Mouse (Mus musculus): ENCODE data around the gene Wdr20rt.
"Not testable (repeated sequence)": the region's sequence is repeated elsewhere in the genome, so short reads cannot be mapped to it uniquely, and the experiment has no call there.

Gene Wdr20rt

DNA sequence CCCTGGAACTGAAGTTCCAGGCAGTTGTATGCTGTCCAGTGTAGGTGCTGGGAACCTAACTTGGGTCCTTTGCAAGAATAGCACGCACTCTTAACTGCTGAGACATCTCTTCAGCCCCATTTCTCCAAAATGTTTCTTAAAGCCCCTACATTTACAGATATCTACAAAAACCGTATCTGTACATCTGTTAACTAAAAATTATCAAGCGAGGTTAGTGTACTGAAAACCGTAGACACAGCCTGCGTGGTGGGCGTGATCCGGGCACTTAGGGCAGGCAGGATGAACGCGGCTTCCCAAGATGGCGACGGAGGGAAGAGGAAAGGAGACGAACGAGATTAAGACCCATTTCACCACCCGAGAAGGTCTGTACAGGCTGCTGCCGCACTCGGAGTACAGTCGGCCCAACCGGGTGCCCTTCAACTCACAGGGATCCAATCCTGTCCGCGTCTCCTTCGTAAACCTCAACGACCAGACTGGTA is at the start of gene Wdr20rt:
TSS of gene Wdr20rt (plus strand) at position 51 of the 479 bp plus-strand sequence.
- no peak for DNase-seq

DNA sequence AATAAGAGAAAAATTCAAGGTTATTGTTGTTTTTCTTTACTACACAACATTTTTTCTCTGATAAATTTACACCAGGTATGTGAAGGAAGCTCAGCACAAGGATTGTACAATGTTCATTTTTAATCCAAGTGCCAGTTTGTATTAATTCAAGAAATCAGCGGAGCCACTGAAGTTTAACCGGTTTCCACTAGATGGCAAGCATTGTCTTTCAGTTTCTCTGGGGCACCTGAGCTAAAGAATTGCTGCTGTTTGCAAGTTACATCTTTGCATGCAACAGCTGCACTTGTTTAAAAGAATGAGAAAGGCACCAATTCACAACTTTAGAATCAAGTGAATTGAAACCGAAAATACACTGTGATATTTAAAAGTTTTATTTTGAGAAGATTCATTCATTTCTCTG is 38.0 kb upstream of the Wdr20rt start:
- no peak for DNase-seq

DNA sequence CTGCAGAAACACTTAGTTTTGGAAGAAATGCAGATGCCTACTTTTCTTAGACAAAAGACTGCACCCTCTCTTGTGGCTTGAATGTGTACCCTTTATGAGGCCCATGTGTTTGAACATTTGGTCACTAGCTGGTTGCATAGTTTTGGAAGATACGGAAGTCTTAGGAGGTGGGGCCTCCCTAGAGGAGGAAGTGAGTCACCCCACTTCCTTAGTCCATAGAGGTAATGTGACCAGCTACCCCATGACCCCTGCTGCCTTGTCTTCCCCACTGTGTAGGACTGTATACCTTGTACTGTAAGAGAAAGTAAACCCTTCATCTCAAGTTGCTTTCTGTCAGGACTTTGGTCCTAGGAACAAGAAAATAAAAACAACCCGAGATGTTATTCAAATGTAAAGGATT is 36.1 kb upstream of the Wdr20rt start:
- no peak for DNase-seq

DNA sequence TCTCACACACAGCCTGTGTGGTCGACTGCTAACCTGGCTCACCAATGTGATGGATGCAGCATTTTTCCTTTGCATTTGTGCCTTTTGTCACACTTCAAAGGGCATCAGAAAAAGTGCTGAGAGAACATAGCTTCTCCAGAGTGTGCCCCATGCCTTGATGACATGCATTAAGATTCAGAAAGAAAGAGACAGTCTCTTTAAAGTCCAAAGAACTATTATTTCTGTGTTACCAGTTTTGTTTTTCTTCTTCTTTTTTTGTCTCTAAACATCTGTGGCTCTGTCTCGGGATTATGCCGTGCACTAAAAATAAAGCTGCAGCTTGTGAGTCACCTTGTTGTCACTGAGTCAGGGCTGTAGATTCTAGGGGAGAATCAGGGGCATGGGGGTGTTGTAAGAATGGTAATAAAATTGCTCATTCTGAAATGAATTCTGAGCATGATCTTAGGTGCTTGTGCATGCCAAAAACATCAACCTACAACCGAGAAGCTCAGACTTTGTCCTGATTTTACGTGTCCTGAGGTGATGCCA is 31.2 kb upstream of the Wdr20rt start:
- DNase-seq, result no peak

DNA sequence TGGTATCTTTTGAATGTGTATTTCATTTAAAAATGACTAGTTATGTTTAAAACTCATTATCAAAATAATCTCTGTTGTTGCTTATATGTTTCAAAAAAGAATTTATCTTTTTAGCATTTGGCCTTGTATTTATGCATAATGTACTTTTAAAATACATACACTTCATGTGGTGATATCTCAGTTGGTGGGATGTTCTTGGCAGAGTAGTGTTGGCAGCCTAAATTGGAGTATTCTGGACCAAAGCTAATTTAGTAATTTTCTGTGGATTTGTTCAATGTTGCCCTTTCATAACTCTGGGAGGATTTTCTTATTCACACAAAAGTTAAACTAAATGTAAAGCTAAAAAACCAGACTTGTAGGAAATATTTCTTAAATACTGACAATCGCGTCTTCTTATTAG is 23.5 kb upstream of the Wdr20rt start:
- no peak for DNase-seq

DNA sequence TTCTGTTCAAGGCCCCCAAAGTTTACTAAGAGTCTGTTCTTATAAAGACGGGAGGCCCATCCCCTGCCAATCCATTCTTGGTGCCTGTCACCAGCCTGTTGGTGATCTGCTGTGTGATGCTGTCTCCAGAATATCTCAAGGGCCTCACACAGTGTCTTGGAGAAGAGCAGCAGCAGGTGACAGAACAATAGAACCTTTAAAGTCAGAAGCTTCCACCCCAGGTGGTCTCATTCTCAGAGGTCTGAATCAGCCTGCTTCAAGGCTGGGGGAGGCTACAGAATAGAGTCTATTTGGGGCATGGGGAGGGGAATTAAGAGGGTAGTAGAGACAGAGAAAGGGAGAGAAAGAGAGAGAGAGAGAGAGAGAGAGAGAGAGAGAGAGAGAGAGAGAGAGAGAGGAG is 18.9 kb upstream of the Wdr20rt start:
- DNase-seq, result no peak

DNA sequence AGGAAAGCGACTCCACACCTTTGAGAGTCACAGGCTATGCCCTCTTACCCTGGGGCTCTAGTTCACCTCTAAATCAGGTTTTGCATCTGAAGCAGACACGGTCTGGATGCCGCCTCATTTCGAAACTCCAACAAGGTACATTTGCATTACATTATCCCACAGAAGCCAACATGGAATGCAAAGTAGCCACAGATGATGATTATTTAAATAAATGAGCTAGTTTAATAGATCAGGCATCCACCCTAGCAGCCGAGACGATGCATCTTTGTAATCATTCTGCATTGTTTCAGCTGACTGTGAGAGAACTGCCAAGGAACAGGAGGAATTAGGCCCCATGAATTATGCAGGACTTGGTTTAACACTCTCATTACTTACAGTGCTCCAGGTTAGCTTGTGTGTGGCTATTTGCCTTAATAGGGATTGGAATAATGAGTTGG is 8.9 kb upstream of the Wdr20rt start:
- no peak for DNase-seq

DNA sequence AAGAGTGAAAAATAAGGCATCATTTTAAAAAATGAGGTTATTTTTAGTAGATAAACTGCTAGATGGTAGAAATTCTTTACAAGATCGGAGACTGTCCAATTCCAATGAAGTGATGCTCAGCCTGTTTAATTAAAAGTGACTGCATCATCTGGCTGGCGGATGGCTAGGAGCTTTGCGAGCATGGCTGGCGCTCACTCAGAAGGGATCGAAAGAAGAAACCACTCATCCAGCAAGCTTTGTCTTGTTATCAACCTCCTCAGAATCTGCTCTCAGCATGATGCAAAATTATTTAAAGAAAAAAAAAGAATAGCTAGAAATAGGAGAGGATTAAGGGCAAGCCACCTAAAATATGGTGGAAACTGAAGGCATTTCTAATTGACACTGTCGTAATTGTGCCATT is 3.3 kb downstream of the Wdr20rt start:
- no peak for DNase-seq

DNA sequence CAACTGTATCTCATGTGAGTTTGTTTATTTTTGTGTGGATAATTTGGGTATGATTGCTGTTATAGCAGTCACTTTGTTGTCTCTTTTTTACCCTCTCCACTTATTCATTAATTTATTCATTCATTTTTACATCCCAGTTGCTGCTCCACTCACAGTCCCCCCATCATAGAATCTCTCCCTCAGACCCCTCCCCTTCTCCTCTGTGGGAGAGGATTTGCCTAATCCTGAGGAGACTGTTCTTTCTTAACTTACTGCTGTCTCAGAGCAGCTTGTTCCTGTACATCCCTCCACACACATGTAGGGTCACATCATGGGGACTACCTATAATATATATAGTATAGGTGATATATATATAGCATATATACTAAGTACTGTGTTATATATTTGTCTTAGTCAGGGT is 3.7 kb downstream of the Wdr20rt start:
- DNase-seq, result no peak

DNA sequence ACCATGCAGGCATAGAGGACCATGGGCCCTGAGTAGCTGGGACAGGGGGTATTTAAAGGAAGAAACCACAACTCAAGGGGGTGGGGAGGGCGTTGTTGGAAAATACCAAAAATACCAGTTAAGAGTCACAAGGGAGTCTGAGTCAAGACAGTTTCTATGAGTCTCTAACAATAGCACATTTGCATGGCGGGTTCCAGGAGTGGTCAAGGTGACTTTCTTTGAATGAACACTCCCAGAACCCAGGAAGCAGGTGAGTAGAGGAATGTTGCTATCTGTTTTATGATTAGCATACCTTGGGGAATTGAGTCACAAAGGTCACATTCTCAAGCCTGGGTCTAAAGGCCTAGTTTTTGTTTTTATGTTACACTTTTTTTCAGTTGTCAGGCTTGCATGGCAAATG is 7.5 kb downstream of the Wdr20rt start:
- not testable (repeated sequence) for DNase-seq

DNA sequence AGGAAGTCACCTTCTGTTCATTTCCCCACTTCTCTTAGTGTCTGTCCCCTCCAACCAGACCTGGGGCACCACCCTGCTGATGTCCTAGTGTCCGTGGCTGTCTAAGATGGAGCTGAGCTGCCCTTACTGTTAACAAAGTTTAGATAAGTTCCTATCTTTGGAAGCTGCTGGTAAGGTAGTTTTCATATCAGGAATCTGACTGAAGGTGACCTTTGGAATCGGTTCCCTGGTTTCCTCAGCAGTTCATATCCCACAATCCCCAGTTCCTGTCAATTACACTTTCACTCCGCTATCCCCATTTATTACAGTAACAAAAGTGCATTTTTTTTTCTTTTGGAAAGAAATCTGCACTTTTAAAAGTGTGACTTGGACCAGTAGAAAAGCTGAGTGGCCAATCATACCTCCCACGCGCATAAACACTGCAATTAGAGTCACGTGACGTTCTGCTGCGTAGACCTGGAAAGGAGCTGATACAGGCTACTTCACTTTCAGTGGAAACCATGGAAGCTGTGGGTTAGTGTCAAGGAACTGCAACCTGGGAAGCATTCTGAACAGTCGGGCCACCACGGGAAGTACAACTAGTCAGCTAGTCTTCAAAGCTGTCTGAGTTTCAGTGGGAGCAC is 24.9 kb downstream of the Wdr20rt start:
- no peak for DNase-seq

DNA sequence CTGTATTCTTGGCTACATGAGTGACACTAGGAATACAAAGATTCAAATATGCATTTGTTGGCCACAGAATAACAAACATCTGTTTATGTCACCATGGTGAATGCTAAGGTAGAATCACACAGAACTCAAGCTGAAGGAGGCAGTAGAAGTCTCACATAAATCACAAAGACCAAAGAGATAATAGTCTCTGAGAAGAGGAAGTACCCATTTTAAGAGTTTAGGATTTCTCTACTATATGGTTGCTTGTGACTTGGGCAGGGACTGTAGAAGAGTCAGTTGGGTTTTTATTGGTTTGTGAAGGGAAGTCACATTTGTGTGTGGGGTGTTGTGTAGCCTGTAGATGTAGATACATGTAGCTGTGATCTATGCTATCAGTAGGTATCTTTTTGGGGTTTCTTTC is 31.6 kb downstream of the Wdr20rt start:
- DNase-seq, result no peak

DNA sequence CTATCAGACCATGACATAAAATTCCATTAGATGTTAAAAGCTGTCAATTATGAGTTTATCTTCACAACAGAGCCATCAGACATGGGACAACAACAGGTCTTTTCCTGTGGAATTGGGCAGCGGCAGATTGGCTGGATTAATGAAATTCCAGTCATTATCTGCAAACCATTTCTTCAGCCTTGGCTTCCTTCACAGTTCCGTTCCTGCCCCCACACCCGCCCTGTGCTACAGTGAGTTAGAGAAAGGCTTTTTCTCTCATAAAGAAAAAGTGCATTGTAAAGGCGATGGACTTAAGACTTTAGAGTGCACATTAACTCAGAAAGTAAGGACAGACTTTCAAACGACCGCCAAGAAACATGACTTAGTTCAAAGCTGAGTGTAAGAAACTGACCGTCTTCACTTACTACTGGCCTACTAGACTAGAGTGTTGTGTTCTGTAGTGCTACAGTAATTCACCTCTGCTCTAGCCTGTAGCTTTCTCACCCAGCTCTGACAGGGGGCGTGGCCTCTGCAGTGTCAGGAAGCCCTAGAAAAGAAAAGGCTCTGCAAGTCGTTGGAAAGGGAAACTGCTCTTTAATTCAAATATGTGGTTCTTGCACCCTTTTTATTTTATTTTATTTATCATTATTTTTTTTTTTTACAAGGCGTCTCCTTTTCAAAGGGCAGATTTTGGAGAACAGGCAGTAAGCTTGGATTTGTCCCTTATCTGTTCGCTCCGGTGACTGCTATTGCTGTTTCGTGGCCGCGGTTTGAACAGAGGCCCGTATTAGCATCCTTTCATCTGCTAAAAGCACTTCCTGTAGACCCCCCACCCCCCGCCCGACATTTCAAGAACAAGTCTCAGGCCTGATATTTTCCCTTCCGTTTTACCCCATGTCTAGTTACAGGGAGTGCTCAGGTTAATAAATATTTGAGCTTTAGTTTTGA is 33.2 kb downstream of the Wdr20rt start:
- peak; percentile 25 for DNase-seq

DNA sequence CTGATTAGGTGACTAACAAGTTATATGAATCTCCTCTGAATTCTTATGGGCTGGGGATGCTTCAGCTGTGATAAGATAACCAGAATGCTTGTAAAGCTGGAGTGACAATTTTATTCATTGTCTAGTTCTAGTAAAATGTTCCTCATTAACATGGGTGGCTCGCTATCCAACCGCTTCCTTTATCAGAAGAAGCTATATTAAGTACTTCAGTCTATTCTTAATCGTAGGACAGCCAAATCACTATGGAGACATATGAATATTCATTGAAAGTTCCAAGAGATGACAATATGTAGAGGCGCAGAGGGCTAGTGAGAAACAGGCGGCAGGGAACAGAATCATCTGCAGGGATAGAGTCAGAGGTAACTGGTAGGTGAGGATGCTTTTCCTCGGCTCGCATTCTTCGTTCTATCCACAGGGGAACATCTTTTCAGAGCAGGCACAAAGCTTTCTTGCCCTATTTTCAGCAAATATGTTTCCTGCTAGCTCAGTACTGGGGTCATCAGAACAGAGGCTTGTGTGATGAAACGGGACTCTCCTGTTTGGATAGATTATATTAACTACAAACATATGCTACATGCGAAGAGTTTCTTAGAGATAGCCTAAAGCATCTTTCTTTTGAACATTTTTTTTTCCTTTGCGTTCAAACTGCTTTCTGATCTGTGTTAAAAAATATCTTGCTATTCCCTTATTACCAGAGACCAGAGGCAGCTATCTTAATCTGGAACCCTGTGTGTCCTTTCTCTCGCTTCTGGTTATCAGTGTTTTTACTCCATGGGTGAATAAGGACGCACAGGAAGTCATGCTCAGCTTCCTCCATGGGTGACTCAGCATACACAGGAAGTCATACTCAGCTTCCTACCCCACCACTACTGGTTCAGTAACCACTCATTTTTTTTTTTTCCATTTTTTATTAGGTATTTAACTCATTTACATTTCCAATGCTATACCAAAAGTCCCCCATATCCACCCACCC is 34.1 kb downstream of the Wdr20rt start:
- no peak for DNase-seq

DNA sequence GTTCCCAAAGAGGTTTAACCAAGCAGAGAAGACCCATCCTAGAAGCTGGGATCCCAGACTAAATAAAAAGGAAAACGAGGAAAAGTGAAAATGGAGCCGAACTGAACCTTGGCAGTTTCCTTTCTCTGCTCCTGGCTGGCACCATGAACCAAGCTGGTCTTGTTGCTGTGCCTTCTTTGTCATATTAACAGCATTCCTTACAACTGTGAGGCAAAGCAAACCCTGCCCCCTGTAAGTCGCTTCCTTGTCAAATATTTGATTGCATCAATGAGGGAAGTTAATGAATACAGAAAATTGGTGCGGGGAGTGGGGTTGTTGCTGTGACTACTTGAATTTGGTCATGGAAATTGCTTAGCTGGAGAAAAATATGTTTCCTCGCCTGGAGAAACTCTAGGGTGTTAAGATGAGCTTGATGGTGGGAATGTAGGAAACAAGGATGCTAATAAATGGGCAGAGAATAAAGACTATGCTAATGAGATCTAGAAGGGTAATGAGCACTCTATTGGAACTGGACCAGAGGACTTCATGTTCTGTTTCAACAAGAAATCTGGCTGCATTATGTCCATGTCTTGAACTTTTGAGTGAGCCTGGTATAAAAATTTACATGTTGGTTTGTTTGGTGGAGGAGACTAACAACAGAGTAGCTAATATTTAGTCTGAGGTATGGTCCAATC is 43.1 kb downstream of the Wdr20rt start:
- DNase-seq, result no peak

DNA sequence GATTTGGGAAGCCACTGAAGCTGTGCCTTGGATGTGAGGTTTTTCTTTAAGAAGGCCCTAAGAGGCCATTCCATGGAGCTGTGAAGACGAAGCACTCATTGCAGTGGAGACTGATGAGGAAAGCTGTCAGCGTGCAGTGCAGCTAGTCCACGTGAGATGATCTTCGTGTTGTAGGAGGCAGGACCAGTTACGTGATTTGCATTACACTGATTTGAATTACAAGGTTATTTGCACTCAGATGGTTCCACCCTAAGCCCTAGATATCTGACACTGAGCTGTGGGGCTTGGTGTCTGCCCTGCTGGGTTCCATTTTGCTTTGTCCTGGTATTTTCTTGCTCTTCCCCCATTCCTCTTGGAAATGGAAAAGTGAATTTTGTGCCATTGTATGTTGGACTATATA is 44.1 kb downstream of the Wdr20rt start:
- no peak for DNase-seq

DNA sequence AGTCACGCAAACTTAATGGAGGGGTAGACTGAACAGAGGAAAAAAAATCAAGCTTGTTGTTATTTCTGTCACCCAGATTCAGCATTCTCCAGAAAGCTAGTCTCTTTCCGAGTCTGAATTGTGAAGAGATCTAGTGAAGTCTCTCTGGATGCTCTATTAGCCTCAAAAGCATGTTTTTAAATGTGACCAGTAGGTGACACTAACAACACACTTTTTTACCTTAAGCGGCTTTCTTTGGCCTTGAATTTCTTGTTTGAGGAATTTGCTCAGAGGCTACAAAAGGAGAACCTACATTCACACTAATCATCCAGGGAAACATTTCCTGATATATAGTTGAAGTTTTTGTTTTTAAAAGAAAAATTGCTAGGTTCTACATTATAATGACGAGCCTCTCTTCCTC is 48.5 kb downstream of the Wdr20rt start:
- DNase-seq, result no peak

Measured in thymus, postnatal 25 days (tissue).